Mouse (Mus musculus): ENCODE measurements around the gene Acin1. TPM values are rescaled to one million over a fixed set of nuclear protein-coding genes. Genes with fewer than 3 reads are reported as not detected.

Gene Acin1
- polyA plus RNA-seq, 1 experiment from 2014 or later = 120 TPM

DNA sequence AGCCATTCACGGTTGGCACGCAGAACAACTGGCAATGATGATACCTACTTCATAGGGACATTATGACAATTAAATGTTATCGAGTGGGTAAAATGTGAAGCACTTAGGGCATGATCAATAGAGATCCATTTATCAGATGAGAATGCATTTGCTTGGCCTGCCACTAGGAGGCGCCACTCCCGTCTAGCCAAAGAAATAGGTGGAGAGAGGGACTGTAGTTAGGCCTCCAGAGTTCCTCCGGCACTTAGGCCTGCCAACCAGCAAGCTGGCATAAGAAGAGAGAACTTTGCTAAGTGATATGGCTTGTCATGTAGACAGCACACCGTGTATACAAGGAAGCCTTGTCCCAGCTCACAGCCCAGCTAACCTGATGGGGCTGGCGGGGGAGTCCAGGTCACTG is 49.8 kb downstream of the Acin1 start:
- peaks cover 36% of the 10 kb centered on the region for H3K36me3 ChIP-seq (ENCODE audit: insufficient read depth, low read length)
- no peak overlapping the region for H3K27ac ChIP-seq (ENCODE audit: low read length)
- H3K9me3 ChIP-seq (ENCODE audit: low read length) = no peaks in the 10 kb centered on the region
- no peaks in the 10 kb centered on the region for H3K27me3 ChIP-seq (ENCODE audit: insufficient read depth, low read length)
- no peak overlapping the region for H3K4me3 ChIP-seq (ENCODE audit: low read length)
- H3K4me1 ChIP-seq (ENCODE audit: insufficient read depth, low read length) = peaks cover 15% of the 10 kb centered on the region
- no peak for ATAC-seq (ENCODE audit: low FRiP score, low TSS enrichment)
- 57% methylated on average over 8 of the region's 8 CpGs for WGBS
- H3K4me2 ChIP-seq (replicated peaks; ENCODE audit: low read depth, low read length) = no peak overlapping the region
- H3K9ac ChIP-seq (replicated peaks; ENCODE audit: low read length) = no peak overlapping the region

DNA sequence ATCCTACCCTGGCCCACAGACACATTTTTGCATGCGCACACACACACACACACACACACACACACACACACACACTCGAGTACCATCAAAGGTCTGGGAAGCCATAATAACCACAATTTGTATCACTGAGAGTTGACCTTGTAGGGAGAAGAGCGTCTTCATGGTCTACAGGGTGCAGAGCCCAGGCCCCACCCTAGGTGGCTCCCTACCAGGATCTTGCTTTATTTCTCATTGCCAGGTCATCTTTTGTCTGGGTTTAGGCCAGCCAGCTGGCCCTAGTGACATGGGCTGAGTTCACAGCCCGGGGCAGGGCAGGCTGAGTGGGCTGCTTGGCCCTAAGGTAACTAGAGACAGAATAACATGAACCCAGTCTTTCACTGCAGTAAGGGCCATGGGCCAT is 52.5 kb downstream of the Acin1 start:
- no peaks in the 10 kb centered on the region for H3K27me3 ChIP-seq (ENCODE audit: insufficient read depth, low read length)
- no peaks in the 10 kb centered on the region for H3K9me3 ChIP-seq (ENCODE audit: low read length)
- WGBS = 70% methylated on average over 4 of the region's 4 CpGs
- peaks cover under 1% of the 10 kb centered on the region; the same call in 1 of the 2 replicates for H3K4me1 ChIP-seq (ENCODE audit: insufficient read depth, low read length)
- H3K27ac ChIP-seq (ENCODE audit: low read length) = no peak overlapping the region
- no peak for ATAC-seq (ENCODE audit: low FRiP score, low TSS enrichment)
- peaks cover 42% of the 10 kb centered on the region for H3K36me3 ChIP-seq (ENCODE audit: insufficient read depth, low read length)
- no peak overlapping the region for H3K4me3 ChIP-seq (ENCODE audit: low read length)
- H3K9ac ChIP-seq (replicated peaks; ENCODE audit: low read length) = no peak overlapping the region
- H3K4me2 ChIP-seq (replicated peaks; ENCODE audit: low read depth, low read length) = no peak overlapping the region

- Histone ChIP-seq H3K27ac (ENCODE audit: low read length) (no peak overlapping the region), H3K36me3 (ENCODE audit: insufficient read depth, low read length) (peaks cover 39% of the 10 kb centered on the region), H3K27me3 (ENCODE audit: insufficient read depth, low read length) (no peaks in the 10 kb centered on the region), H3K4me3 (ENCODE audit: low read length) (no peak overlapping the region), H3K9me3 (ENCODE audit: low read length) (no peaks in the 10 kb centered on the region), H3K9ac (replicated peaks; ENCODE audit: low read length) (no peak overlapping the region), H3K4me1 (ENCODE audit: insufficient read depth, low read length) (no peaks in the 10 kb centered on the region), H3K4me2 (replicated peaks; ENCODE audit: low read depth, low read length) (no peak overlapping the region)
- 95% methylated on average over 29 of the region's 37 CpGs for WGBS
- ATAC-seq (ENCODE audit: low FRiP score, low TSS enrichment) = no peak
Measured at GRCm38 (mm10) chr14:54632252-54632651, 54.5 kb downstream of the Acin1 start.

DNA sequence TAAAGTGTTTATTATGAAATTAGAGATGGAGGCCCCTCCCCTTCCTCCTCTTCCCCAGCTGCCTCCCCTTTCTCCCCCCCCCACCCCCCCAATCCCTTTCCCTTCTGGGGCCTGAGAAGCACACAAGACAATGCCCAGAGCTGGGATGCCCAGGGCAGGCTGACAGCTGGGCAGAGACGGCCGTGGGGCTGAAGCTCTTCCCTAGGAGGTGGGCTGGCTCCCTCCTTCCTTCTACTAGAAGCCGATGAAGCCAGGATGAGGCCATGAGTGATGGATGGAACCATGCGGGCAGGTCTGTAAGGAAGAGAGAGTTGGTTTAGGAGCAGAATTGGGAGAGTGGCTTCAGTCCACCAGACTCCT is 55.5 kb downstream of the Acin1 start:
- 82% methylated on average over 4 of the region's 4 CpGs for WGBS

GRCm38 (mm10) chr14:54630583-54631239 is 56.0 kb downstream of the Acin1 start:
- no peaks in the 10 kb centered on the region for H3K27me3 ChIP-seq (ENCODE audit: insufficient read depth, low read length)
- H3K4me3 ChIP-seq (ENCODE audit: low read length) = no peak overlapping the region
- H3K9me3 ChIP-seq (ENCODE audit: low read length) = no peaks in the 10 kb centered on the region
- H3K4me2 ChIP-seq (replicated peaks; ENCODE audit: low read depth, low read length) = no peak overlapping the region
- 83% methylated on average over 11 of the region's 11 CpGs for WGBS
- no peaks in the 10 kb centered on the region for H3K4me1 ChIP-seq (ENCODE audit: insufficient read depth, low read length)
- no peak for ATAC-seq (ENCODE audit: low FRiP score, low TSS enrichment)
- H3K9ac ChIP-seq (replicated peaks; ENCODE audit: low read length) = no peak overlapping the region
- peaks cover 26% of the 10 kb centered on the region for H3K36me3 ChIP-seq (ENCODE audit: insufficient read depth, low read length)
- no peak overlapping the region for H3K27ac ChIP-seq (ENCODE audit: low read length)

More for the DNA sequence above, 55.5 kb downstream of the Acin1 start:
- H3K4me1 ChIP-seq (ENCODE audit: insufficient read depth, low read length) = no peaks in the 10 kb centered on the region
- H3K27ac ChIP-seq (ENCODE audit: low read length) = no peak overlapping the region
- peaks cover 31% of the 10 kb centered on the region for H3K36me3 ChIP-seq (ENCODE audit: insufficient read depth, low read length)
- no peak overlapping the region for H3K9ac ChIP-seq (replicated peaks; ENCODE audit: low read length)
- H3K9me3 ChIP-seq (ENCODE audit: low read length) = no peaks in the 10 kb centered on the region
- H3K4me3 ChIP-seq (ENCODE audit: low read length) = no peak overlapping the region
- no peak overlapping the region for H3K4me2 ChIP-seq (replicated peaks; ENCODE audit: low read depth, low read length)
- no peaks in the 10 kb centered on the region for H3K27me3 ChIP-seq (ENCODE audit: insufficient read depth, low read length)
- ATAC-seq (ENCODE audit: low FRiP score, low TSS enrichment) = no peak

DNA sequence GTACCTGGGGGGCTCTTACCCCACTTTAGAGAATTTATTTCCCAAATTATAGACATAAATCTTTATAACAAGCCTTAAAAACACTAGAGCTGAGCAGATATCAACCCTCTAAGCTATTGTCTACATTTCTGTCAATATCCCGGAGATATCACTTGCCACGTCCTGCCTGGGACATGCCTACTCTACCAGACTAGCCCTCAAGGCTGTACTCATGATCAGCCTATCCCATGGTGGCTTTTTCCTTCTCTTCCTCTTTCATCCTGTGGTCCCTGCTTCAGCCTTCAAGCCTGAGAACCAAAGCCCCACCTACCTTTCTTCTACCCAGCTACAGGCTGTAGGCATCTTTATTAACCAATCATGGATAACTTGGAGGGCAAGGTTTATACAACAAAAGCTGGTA is 56.9 kb downstream of the Acin1 start:
- Histone ChIP-seq H3K4me1 (ENCODE audit: insufficient read depth, low read length) (no peaks in the 10 kb centered on the region), H3K36me3 (ENCODE audit: insufficient read depth, low read length) (peaks cover 26% of the 10 kb centered on the region), H3K4me2 (replicated peaks; ENCODE audit: low read depth, low read length) (no peak overlapping the region), H3K4me3 (ENCODE audit: low read length) (no peak overlapping the region), H3K27me3 (ENCODE audit: insufficient read depth, low read length) (no peaks in the 10 kb centered on the region), H3K9me3 (ENCODE audit: low read length) (no peaks in the 10 kb centered on the region), H3K9ac (replicated peaks; ENCODE audit: low read length) (no peak overlapping the region), H3K27ac (ENCODE audit: low read length) (no peak overlapping the region)
- ATAC-seq (ENCODE audit: low FRiP score, low TSS enrichment) = no peak
- WGBS = 84% methylated on average over 2 of the region's 2 CpGs

GRCm38 (mm10) chr14:54628103-54628502 is 58.6 kb downstream of the Acin1 start:
- no peak for ATAC-seq (ENCODE audit: low FRiP score, low TSS enrichment)
- 74% methylated on average over 5 of the region's 5 CpGs for WGBS
- Histone ChIP-seq H3K36me3 (ENCODE audit: insufficient read depth, low read length) (peaks cover 15% of the 10 kb centered on the region), H3K4me1 (ENCODE audit: insufficient read depth, low read length) (no peaks in the 10 kb centered on the region), H3K4me3 (ENCODE audit: low read length) (no peak overlapping the region), H3K9ac (replicated peaks; ENCODE audit: low read length) (no peak overlapping the region), H3K9me3 (ENCODE audit: low read length) (no peaks in the 10 kb centered on the region), H3K27ac (ENCODE audit: low read length) (no peak overlapping the region), H3K27me3 (ENCODE audit: insufficient read depth, low read length) (no peaks in the 10 kb centered on the region), H3K4me2 (replicated peaks; ENCODE audit: low read depth, low read length) (no peak overlapping the region)

GRCm38 (mm10) chr14:54624976-54625375 is 61.8 kb downstream of the Acin1 start:
- Histone ChIP-seq H3K4me2 (replicated peaks; ENCODE audit: low read depth, low read length) (no peak overlapping the region), H3K36me3 (ENCODE audit: insufficient read depth, low read length) (no peaks in the 10 kb centered on the region), H3K4me3 (ENCODE audit: low read length) (no peak overlapping the region), H3K4me1 (ENCODE audit: insufficient read depth, low read length) (no peaks in the 10 kb centered on the region), H3K27me3 (ENCODE audit: insufficient read depth, low read length) (no peaks in the 10 kb centered on the region), H3K9ac (replicated peaks; ENCODE audit: low read length) (no peak overlapping the region), H3K9me3 (ENCODE audit: low read length) (no peaks in the 10 kb centered on the region), H3K27ac (ENCODE audit: low read length) (no peak overlapping the region)
- WGBS = 76% methylated on average over 10 of the region's 10 CpGs
- no peak for ATAC-seq (ENCODE audit: low FRiP score, low TSS enrichment)

- 79% methylated on average over 6 of the region's 6 CpGs for WGBS
- no peak overlapping the region for H3K9ac ChIP-seq (replicated peaks; ENCODE audit: low read length)
- H3K27ac ChIP-seq (ENCODE audit: low read length) = no peak overlapping the region
- no peaks in the 10 kb centered on the region for H3K27me3 ChIP-seq (ENCODE audit: insufficient read depth, low read length)
- no peak overlapping the region for H3K4me3 ChIP-seq (ENCODE audit: low read length)
- H3K4me2 ChIP-seq (replicated peaks; ENCODE audit: low read depth, low read length) = no peak overlapping the region
- ATAC-seq (ENCODE audit: low FRiP score, low TSS enrichment) = no peak
- H3K36me3 ChIP-seq (ENCODE audit: insufficient read depth, low read length) = no peaks in the 10 kb centered on the region
- no peaks in the 10 kb centered on the region for H3K4me1 ChIP-seq (ENCODE audit: insufficient read depth, low read length)
- no peaks in the 10 kb centered on the region for H3K9me3 ChIP-seq (ENCODE audit: low read length)
Measured at GRCm38 (mm10) chr14:54623334-54623733, 63.4 kb downstream of the Acin1 start.

GRCm38 (mm10) chr14:54621133-54621532 is 65.6 kb downstream of the Acin1 start, which contains the start of gene Psmb11:
Gene Psmb11 (plus strand): TSS chr14:54621433.
- Histone ChIP-seq H3K27me3 (ENCODE audit: insufficient read depth, low read length) (no peaks in the 10 kb centered on the region), H3K27ac (ENCODE audit: low read length) (no peak within 1 kb of the TSS), H3K4me3 (ENCODE audit: low read length) (no peak within 1 kb of the TSS), H3K4me2 (replicated peaks; ENCODE audit: low read depth, low read length) (no peak within 1 kb of the TSS), H3K9ac (replicated peaks; ENCODE audit: low read length) (no peak within 1 kb of the TSS), H3K9me3 (ENCODE audit: low read length) (no peaks in the 10 kb centered on the region), H3K4me1 (ENCODE audit: insufficient read depth, low read length) (peaks cover 12% of the 10 kb centered on the region), H3K36me3 (ENCODE audit: insufficient read depth, low read length) (peaks cover 4% of the 10 kb centered on the region; the same call in 1 of the 2 replicates)
- 97% methylated on average over 1 of the region's 1 CpGs for WGBS
- no peak for ATAC-seq (ENCODE audit: low FRiP score, low TSS enrichment)

Data from kidney, embryonic 16.5 days (tissue).